8 mouse cellular contexts compared by ENCODE assay signal in genomic region chr10:39625626-39626260, GRCm38 (mm10). TPM values are rescaled to one million over a fixed set of nuclear protein-coding genes. Genes with fewer than 3 reads are reported as not detected.
A peak's percentile ranks its signal among the peaks of the same experiment; 100 is the strongest.
DNase-seq lines count a peak whose midpoint lies in the region; ATAC-seq and TF ChIP-seq lines count a peak whose summit lies in the region.

No protein-coding gene starts in this region.

- H3K4me3 ChIP-seq in liver, adult 2 months (ENCODE audit: insufficient read depth, low read depth, low read length) = no peak overlapping the region
- no peak overlapping the region for H3K4me3 ChIP-seq in liver, embryonic 11.5 days (ENCODE audit: low read depth, low read length)
- H3K4me3 ChIP-seq in neural tube, embryonic 15.5 days (replicated peaks) = no peak overlapping the region

- peaks cover 20% of the 10 kb centered on the region for H3K4me1 ChIP-seq in liver, adult 2 months (ENCODE audit: control insufficient read depth, insufficient read depth, low read length)
- H3K4me1 ChIP-seq in liver, embryonic 11.5 days (replicated peaks; ENCODE audit: control insufficient read depth, insufficient read depth, low read length) = 0 out of 2 replicates have a peak, but pooled peaks cover 5% of the 10 kb centered on the region
- peaks cover 43% of the 10 kb centered on the region for H3K4me1 ChIP-seq in neural tube, embryonic 15.5 days

- ATAC-seq in liver, embryonic 11.5 days (replicated peaks; ENCODE audit: low FRiP score) = no peak
- peak; percentile 62 for ATAC-seq in megakaryocyte progenitor cell, adult 5-6 weeks (replicated peaks; ENCODE audit: poor library complexity)
- ATAC-seq in neural tube, embryonic 15.5 days (ENCODE audit: low FRiP score) = no peak

- H3K27me3 ChIP-seq in liver, adult 2 months (ENCODE audit: control insufficient read depth, insufficient read depth, low read length) = no peaks in the 10 kb centered on the region
- H3K27me3 ChIP-seq in liver, embryonic 11.5 days (replicated peaks; ENCODE audit: control insufficient read depth, insufficient read depth, low read length) = no peaks in the 10 kb centered on the region
- no peaks in the 10 kb centered on the region for H3K27me3 ChIP-seq in neural tube, embryonic 15.5 days (replicated peaks)

- intact Hi-C loops in left cerebral cortex, postnatal 36 days (cut with DNase I) = no loop called here

- H3K9me3 ChIP-seq in liver, embryonic 11.5 days (ENCODE audit: control insufficient read depth, low read length) = no peaks in the 10 kb centered on the region
- no peaks in the 10 kb centered on the region for H3K9me3 ChIP-seq in neural tube, embryonic 15.5 days (replicated peaks)

- no peak overlapping the region for H3K9ac ChIP-seq in liver, adult 2 months (ENCODE audit: low read depth, low read length)
- no peak overlapping the region for H3K9ac ChIP-seq in liver, embryonic 11.5 days (ENCODE audit: low read depth, low read length)
- no peak overlapping the region for H3K9ac ChIP-seq in neural tube, embryonic 15.5 days (replicated peaks)

- no peak for TF ChIP-seq POLR2A in liver, adult 2 months (IDR thresholded peaks at IDR 0.05; ENCODE audit: extremely low read depth, insufficient read depth, low read length)

- WGBS in liver, adult 2 months = 11% methylated on average over 11 of the region's 11 CpGs
- WGBS in liver, embryonic 11.5 days = 73% methylated on average over 11 of the region's 11 CpGs
- 70% methylated on average over 11 of the region's 11 CpGs for WGBS in neural tube, embryonic 15.5 days

- H3K36me3 ChIP-seq in liver, adult 2 months (ENCODE audit: control insufficient read depth, insufficient read depth, low read length) = no peaks in the 10 kb centered on the region
- H3K36me3 ChIP-seq in liver, embryonic 11.5 days (ENCODE audit: control insufficient read depth, insufficient read depth, low read length) = no peaks in the 10 kb centered on the region
- H3K36me3 ChIP-seq in neural tube, embryonic 15.5 days = peaks cover 9% of the 10 kb centered on the region

- H3K4me2 ChIP-seq in liver, embryonic 11.5 days = no peak overlapping the region
- no peak overlapping the region for H3K4me2 ChIP-seq in neural tube, embryonic 15.5 days

- H3K79me2 ChIP-seq in liver, adult 2 months (ENCODE audit: control insufficient read depth, insufficient read depth, low read length) = no peaks in the 10 kb centered on the region

- DNase-seq in liver, adult 2 months (ENCODE audit: extremely low read depth, low read depth, low spot score) = peak; percentile 93
- DNase-seq in liver, embryonic 11.5 days (ENCODE audit: low spot score) = no peak
- DNase-seq in brain, adult 2 months (ENCODE audit: low read depth, low spot score) = peak; percentile 48
- peak; percentile 90 for DNase-seq in kidney, adult 9 months
- DNase-seq in left cerebral cortex, adult 18-20 months (ENCODE audit: low spot score in 2 of 2) = no peak
- DNase-seq in left cerebral cortex, postnatal 36 days (ENCODE audit: low spot score in 2 of 2) = no peak

- H3K27ac ChIP-seq in liver, adult 2 months (replicated peaks; ENCODE audit: insufficient read depth, low read depth, low read length) = peak overlapping the region; percentile 14
- H3K27ac ChIP-seq in liver, embryonic 11.5 days (ENCODE audit: low read depth, low read length) = no peak overlapping the region
- no peak overlapping the region for H3K27ac ChIP-seq in neural tube, embryonic 15.5 days (replicated peaks)

- TF ChIP-seq CTCF in liver, adult 2 months (IDR thresholded peaks at IDR 0.05; ENCODE audit: low read depth, low read length) = no peak

RNA-seq across cellular contexts. Expression of gene Traf3ip2, which starts 13.0 kb away (rescaled TPM):
- total RNA-seq in liver, adult 2 months (2014; rRNA removed) = 0.74 and 1.8 TPM in 2 replicates
- polyA plus RNA-seq in liver, adult 2 months (2012; rRNA removed) = 3.4 and 4.4 TPM in 2 replicates
- 5.2 and 6.6 TPM in 2 replicates for polyA plus RNA-seq in liver, embryonic 11.5 days (2014; fragmentation: Nextera tagmentation; extraction: Ambion mirVana)
- 11.2 and 11.6 TPM in 2 replicates for total RNA-seq in megakaryocyte progenitor cell, adult 5-6 weeks (2015)
- 1.5 and 4.3 TPM in 2 replicates for total RNA-seq in megakaryocyte progenitor cell, adult 5-6 weeks (2017)
- total RNA-seq in left cerebral cortex, adult 18-20 months (2021) = 1 to 10 TPM in 1 of 2 experiments, under 1 TPM in 1; 0.91 to 1.3 TPM
- total RNA-seq in left cerebral cortex, postnatal 36 days (2021) = 1 to 10 TPM in 1 of 2 experiments, under 1 TPM in 1; 0.77 to 1.4 TPM
- polyA plus RNA-seq in neural tube, embryonic 15.5 days (2015; fragmentation: Nextera tagmentation; extraction: Ambion mirVana) = 3.8 and 9.4 TPM in 2 replicates

Comparison
In these comparisons a context has a peak if more than half of its experiments do, and no peak if none do; other contexts are left out.
1. DNase-seq: peak in liver, adult 2 months (single experiment), brain, adult 2 months (single experiment) and kidney, adult 9 months (single experiment); none in liver, embryonic 11.5 days (single experiment), left cerebral cortex, adult 18-20 months (0 of 2) and left cerebral cortex, postnatal 36 days (0 of 2).